Mouse (Mus musculus) stomach, postnatal 0 days (tissue): ENCODE results near the gene H2afv. TPM values are rescaled to one million over a fixed set of nuclear protein-coding genes. Genes with fewer than 3 reads are reported as not detected.
A peak's percentile ranks its signal among the peaks of the same experiment; 100 is the strongest.

ENCODE experiments used
- ATAC-seq: fragments of 200-750 bp; cut with Nextera tagmentation; 2 replicates; pipeline ENCODE4 v1.8.0; 2017; ENCODE audit not compliant: low FRiP score, low TSS enrichment
- DNase-seq: peaks from one replicate; pipeline ENCODE4 v3.0.0-alpha.2; 2016; ENCODE audit warnings: low spot score
- H3K27ac ChIP-seq: fragments of 300-500 bp; sonication (generic); replicated peaks from 2 replicates; pipeline ENCODE4 v1.5.1; 2014; ENCODE audit warnings: mild to moderate bottlenecking, control low read depth
- H3K27me3 ChIP-seq: fragments of 300-500 bp; sonication (generic); 2 replicates; pipeline ENCODE4 v1.6.1; 2014; ENCODE audit warnings: low read length; ENCODE audit not compliant: control insufficient read depth, insufficient read depth
- H3K36me3 ChIP-seq: fragments of 300-500 bp; sonication (generic); 2 replicates; pipeline ENCODE4 v1.6.1; 2014; ENCODE audit warnings: low read length, mixed read lengths; ENCODE audit not compliant: control insufficient read depth, insufficient read depth
- H3K4me1 ChIP-seq: fragments of 300-500 bp; sonication (generic); replicated peaks from 2 replicates; pipeline ENCODE4 v1.6.1; 2014; ENCODE audit warnings: antibody characterized with exemption; ENCODE audit not compliant: control insufficient read depth, insufficient read depth
- H3K4me2 ChIP-seq: fragments of 300-500 bp; sonication (generic); replicated peaks from 2 replicates; pipeline ENCODE4 v1.6.1; 2014; ENCODE audit warnings: low read depth, mild to moderate bottlenecking, control low read depth, moderate library complexity
- H3K4me3 ChIP-seq: fragments of 300-500 bp; sonication (generic); 2 replicates; pipeline ENCODE4 v1.5.1; 2014; ENCODE audit warnings: low read depth, low read length, control low read depth
- H3K9ac ChIP-seq: fragments of 300-500 bp; sonication (generic); 2 replicates; pipeline ENCODE4 v1.6.1; 2014; ENCODE audit warnings: mild to moderate bottlenecking, low read length, control low read depth, mixed read lengths
- H3K9me3 ChIP-seq: fragments of 300-500 bp; sonication (generic); 2 replicates; pipeline ENCODE4 v1.6.1; 2016; ENCODE audit warnings: low read length; ENCODE audit not compliant: control insufficient read depth
- CTCF ChIP-seq: IDR thresholded peaks from 2 replicates; pipeline ENCODE4 v1.5.1; 2016; ENCODE audit warnings: antibody characterized with exemption, low read depth, mild to moderate bottlenecking, moderate library complexity
- EP300 ChIP-seq: optimal IDR thresholded peaks from 2 replicates; pipeline ENCODE3; 2016; ENCODE audit warnings: antibody characterized with exemption
- WGBS: fragments of 180-500 bp; shearing (Covaris S2); extraction: QIAGEN DNeasy Blood & Tissue Kit; methylation state at CpG from one replicate; pipeline ENCODE4 v1.1.7; 2014; 5-methylcytosine and 5-hydroxymethylcytosine counted together
- polyA plus RNA-seq: library from polyadenylated mRNA; unstranded; fragments of >200 nt; fragmentation: Nextera tagmentation; extraction: Ambion mirVana; gene quantifications from 2 replicates; pipeline ENCODE4 v1.2.1, GENCODE M21; 2015

Gene H2afv
- polyA plus RNA-seq, 1 experiment from 2014 or later: 198 TPM

DNA sequence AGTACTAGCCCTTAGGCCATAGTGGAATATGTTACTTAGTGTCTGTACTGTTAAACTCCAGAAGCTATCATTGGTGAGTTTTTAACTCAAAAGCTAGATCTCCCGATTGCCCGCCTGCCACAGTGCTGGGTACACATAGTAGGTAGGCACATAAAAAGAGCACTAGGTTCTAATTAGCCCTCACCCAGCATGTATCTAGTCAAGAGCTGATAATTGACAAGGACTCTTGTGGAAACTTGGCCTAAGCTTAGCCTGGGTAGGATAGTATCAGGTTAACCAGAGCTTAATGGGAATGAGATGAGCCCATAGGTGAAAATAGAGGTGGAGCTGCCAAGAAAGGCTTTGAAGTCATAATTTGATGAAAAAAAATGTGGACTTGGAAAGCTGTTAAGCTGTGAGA lies 27.2 kb downstream of the H2afv start:
- H3K27ac ChIP-seq: peak overlapping the region; percentile 99

GRCm38 (mm10) chr11:6416405-6417034 lies 27.7 kb downstream of the H2afv start:
- Histone ChIP-seq H3K9ac (peak overlapping the region; percentile 93), H3K9me3 (no peaks in the 10 kb centered on the region), H3K27me3 (no peaks in the 10 kb centered on the region), H3K36me3 (peaks cover 18% of the 10 kb centered on the region), H3K4me2 (peak overlapping the region; percentile 74), H3K27ac (peak overlapping the region; percentile 99), H3K4me3 (peak overlapping the region; percentile 79), H3K4me1 (peaks cover 4% of the 10 kb centered on the region; the same call in 1 of the 2 replicates)
- peak; percentile 86 for DNase-seq
- TF ChIP-seq EP300 (peak; percentile 15), CTCF (no peak)
- peak; percentile 69 for ATAC-seq
- WGBS: under 1% methylated on average over 30 of the region's 30 CpGs

More for the DNA sequence above, 27.2 kb downstream of the H2afv start:
- DNase-seq (no peak), ATAC-seq (no peak)
- TF ChIP-seq CTCF: no peak
- no peak for TF ChIP-seq EP300
- H3K9me3 ChIP-seq: no peaks in the 10 kb centered on the region
- peaks cover 18% of the 10 kb centered on the region for H3K36me3 ChIP-seq
- 15% methylated on average over 2 of the region's 2 CpGs for WGBS
- peak overlapping the region; percentile 74 for H3K4me2 ChIP-seq
- H3K4me1 ChIP-seq: peaks cover 4% of the 10 kb centered on the region; the same call in 1 of the 2 replicates
- H3K9ac ChIP-seq: peak overlapping the region; percentile 93
- no peaks in the 10 kb centered on the region for H3K27me3 ChIP-seq
- peak overlapping the region; percentile 79 for H3K4me3 ChIP-seq

- H3K9me3 ChIP-seq: no peaks in the 10 kb centered on the region
- peaks cover 15% of the 10 kb centered on the region for H3K36me3 ChIP-seq
- TF ChIP-seq EP300 (peak; percentile 51), CTCF (peak; percentile 14; the same call in 1 of the 2 replicates)
- no peaks in the 10 kb centered on the region for H3K27me3 ChIP-seq
- peak overlapping the region; percentile 74 for H3K4me2 ChIP-seq
- WGBS: under 1% methylated on average over 58 of the region's 102 CpGs
- H3K4me1 ChIP-seq: peaks cover 4% of the 10 kb centered on the region; the same call in 1 of the 2 replicates
- DNase-seq (peak; percentile 98), ATAC-seq (peak; percentile 94)
- peak overlapping the region; percentile 93 for H3K9ac ChIP-seq
- peak overlapping the region; percentile 99 for H3K27ac ChIP-seq
- H3K4me3 ChIP-seq: peak overlapping the region; percentile 79
These were observed 28.5 kb downstream of the H2afv start for GRCm38 (mm10) chr11:6415551-6416404.

- peak within 1 kb of the TSS; percentile 93 for H3K9ac ChIP-seq
- H3K4me1 ChIP-seq: peaks cover 4% of the 10 kb centered on the region; the same call in 1 of the 2 replicates
- TF ChIP-seq EP300: no peak
- no peak for TF ChIP-seq CTCF
- no peak for DNase-seq
- H3K4me2 ChIP-seq: peak within 1 kb of the TSS; percentile 74
- ATAC-seq: peak; percentile 47; the same call in 1 of the 2 replicates
- H3K4me3 ChIP-seq: peak within 1 kb of the TSS; percentile 79
- no peaks in the 10 kb centered on the region for H3K27me3 ChIP-seq
- 4% methylated on average over 21 of the region's 21 CpGs for WGBS
- H3K36me3 ChIP-seq: peaks cover 8% of the 10 kb centered on the region
- H3K27ac ChIP-seq: peak within 1 kb of the TSS; percentile 99
- no peaks in the 10 kb centered on the region for H3K9me3 ChIP-seq
These were observed 29.3 kb downstream of the H2afv start, which contains the start of gene Ppia for GRCm38 (mm10) chr11:6414751-6415550. Ppia (plus strand) TSS chr11:6415443.

GRCm38 (mm10) chr11:6413264-6413663 lies 31.0 kb downstream of the H2afv start:
- peaks cover 4% of the 10 kb centered on the region; the same call in 1 of the 2 replicates for H3K4me1 ChIP-seq
- TF ChIP-seq CTCF: no peak
- TF ChIP-seq EP300: no peak
- 94% methylated on average over 12 of the region's 12 CpGs for WGBS
- no peak overlapping the region for H3K4me3 ChIP-seq
- H3K4me2 ChIP-seq: no peak overlapping the region
- H3K27me3 ChIP-seq: no peaks in the 10 kb centered on the region
- DNase-seq: no peak
- no peaks in the 10 kb centered on the region for H3K9me3 ChIP-seq
- ATAC-seq: no peak
- no peak overlapping the region for H3K27ac ChIP-seq
- H3K9ac ChIP-seq: no peak overlapping the region
- H3K36me3 ChIP-seq: no peaks in the 10 kb centered on the region; the same call in 1 of the 2 replicates
